Mouse (Mus musculus): ENCODE measurements around the gene Abcc10. TPM values are rescaled to one million over a fixed set of nuclear protein-coding genes. Genes with fewer than 3 reads are reported as not detected.

The Abcc10 gene
- 1 to 10 TPM; 2.7 to 7.7 TPM for polyA plus RNA-seq (2012; fragmentation: generic; extraction: Trizol)

DNA sequence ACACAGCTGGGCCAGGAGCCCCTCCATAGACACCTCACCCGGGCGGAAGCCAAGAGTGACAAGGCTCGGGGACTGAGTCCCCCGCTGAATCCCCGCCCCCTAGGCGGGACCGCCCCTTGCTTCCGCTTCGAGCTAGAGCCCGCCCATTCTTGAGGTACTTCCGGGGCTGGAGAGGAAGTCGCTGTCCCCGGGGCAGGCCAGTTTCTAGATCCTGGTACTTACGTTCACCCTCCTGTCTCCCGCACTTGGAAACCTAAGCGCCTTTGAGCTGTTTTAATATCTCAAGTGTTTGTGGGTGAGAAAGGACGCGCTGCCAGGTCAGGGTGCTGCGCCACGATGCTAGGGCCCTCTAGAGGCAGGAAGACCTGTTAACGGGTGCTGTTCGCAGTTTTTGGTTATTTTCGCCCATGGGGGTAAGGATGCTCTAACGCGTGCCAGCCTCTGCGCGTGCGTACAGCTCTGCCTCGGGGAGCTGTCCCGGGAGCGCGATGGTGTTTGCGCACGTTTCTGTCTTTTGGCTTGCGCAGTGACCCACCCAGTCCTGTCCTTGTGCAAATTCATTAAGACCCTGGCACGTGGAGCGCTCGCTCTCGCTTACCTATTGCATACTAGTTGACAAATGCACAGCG is at the start of gene Abcc10:
TSS of gene Abcc10 (minus strand) at position 447 of the 629 bp plus-strand sequence.

DNA sequence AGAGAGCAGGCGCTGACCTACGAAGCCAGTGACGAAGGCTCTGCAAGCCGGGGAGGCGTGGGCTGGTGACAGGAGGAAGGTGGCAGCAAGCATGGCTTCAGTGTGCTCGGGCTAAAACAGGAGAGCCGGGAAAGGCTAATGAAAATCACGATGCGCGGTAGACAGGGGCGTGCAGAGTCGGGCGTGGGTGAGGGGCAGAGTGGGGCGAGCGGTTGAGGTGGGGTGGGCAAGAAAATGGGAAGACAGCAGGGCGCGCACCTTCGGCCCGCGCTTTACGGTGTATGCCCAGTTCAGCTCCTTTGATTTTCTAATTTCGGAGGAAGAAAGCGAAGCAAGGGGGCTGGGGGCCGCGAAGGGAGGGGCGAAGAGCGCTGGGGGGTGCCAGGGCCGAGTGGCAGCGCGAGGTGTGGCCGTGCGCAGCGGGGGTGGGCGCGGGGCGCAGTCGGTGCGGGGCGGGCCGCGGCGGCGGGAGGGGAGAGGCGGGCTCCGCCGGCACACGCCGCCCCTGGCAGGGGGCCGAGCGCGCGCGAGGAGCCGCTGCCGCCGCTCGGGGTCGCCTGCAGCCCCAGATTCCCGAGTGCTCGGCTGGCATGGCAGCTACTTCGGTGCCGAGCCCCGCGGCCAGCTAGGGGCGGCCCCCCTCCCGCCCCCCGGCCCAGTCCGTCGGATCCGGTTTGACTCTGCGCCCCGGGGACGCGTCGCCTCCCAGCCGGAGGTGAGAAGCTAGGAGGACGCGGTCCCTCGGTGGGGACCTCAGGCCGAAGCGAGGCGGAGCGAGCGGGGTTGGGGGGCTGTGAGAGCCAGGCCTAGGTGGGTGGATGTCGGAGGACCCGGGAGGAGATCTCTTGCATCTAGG is 30.6 kb downstream of the Abcc10 start, which contains the start of gene Dlk2:
TSS of gene Dlk2 (plus strand) at position 58 of the 856 bp plus-strand sequence.

DNA sequence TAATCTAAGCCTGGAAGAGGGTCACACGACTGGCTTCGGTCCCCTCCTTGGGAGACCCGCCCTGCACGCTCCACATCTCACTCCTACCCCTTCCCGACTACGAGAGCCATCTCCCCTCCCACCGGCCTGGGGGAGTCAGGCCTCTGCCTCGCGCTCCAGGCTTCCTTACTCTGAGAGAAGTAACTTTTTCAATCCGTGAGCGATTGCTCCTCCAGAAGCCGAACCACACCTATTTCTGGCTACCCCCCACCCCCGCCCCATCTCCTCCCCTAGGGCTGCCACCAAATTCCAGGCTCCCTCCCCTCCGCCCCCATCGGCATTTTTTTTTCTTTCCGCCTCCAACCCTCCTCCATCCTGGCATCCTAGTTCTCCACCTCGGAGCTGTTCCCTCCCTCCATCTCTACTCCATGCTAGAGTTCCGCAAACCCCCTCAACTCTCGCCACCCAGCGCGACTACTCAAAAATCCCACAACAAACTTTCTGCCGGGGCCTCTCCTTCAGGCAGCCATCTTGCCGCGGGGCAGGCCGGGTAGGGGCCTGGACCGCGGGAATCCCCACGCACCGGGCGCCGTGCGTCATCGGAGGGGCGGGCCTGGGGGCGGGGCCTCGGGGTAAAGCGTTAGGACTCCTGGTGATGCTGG is 45.5 kb downstream of the Abcc10 start, which contains the start of gene Tjap1:
TSS of gene Tjap1 (minus strand) at position 544 of the 641 bp plus-strand sequence.

DNA sequence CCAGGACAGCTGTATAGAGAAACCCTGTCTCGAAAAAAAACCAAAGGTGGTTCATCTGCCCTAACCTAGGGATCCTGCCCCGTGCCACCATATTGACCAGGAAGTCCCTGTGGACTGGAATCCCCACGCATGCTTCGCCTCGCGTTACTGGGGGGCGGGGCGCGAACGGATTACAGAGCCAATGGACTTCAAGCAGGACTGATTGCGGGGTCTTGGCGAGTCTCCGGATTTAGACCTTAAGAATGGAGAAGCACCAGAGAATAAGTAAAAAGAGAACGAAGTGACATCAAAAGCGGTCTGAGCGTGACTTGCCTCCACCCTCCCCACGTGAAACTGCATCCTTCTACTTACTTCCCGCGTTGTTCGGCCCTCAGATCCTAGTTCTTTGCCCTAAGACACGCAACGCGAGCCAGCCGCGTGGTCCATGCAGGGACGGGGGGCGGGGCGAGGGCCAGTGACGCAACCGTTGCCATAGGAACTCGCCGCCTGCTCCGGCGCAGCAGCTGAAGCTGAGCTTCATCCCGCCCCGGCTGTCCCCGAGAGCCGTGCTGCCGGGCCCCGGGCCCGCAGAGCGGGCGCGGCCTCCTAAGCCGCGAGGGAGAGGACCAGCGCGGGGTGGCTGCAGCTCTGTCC is 74.6 kb downstream of the Abcc10 start, which contains the start of gene Lrrc73:
TSS of gene Lrrc73 (plus strand) at position 80 of the 633 bp plus-strand sequence.

Other genes with a start within 250 kb of the Abcc10 start
- gene Mrps18a, start 217.4 kb downstream of the Abcc10 start, polyA plus RNA-seq (2012; fragmentation: generic; extraction: Trizol), result 100 to 1,000 TPM; 140 to 212 TPM
- gene Rsph9, start 184.1 kb downstream of the Abcc10 start, polyA plus RNA-seq (2012; fragmentation: generic; extraction: Trizol), result not detected
- 10 to 100 TPM; 24.3 to 32.6 TPM for gene Mad2l1bp, start 174.8 kb downstream of the Abcc10 start, polyA plus RNA-seq (2012; fragmentation: generic; extraction: Trizol)
- 10 to 100 TPM in 1 of 2 experiments, 1 to 10 TPM in 1; 5.2 to 43.0 TPM for gene Gtpbp2, start 167.3 kb downstream of the Abcc10 start, polyA plus RNA-seq (2012; fragmentation: generic; extraction: Trizol)
- gene Polh, start 125.7 kb downstream of the Abcc10 start, polyA plus RNA-seq (2012; fragmentation: generic; extraction: Trizol), result 1 to 10 TPM; 1.5 to 9.4 TPM
- gene Xpo5, start 125.6 kb downstream of the Abcc10 start, polyA plus RNA-seq (2012; fragmentation: generic; extraction: Trizol), result 10 to 100 TPM; 14.4 to 24.3 TPM
- gene Polr1c, start 80.3 kb downstream of the Abcc10 start, polyA plus RNA-seq (2012; fragmentation: generic; extraction: Trizol), result 100 to 1,000 TPM; 111 to 156 TPM
- 100 to 1,000 TPM; 159 to 180 TPM for gene Yipf3, start 80.3 kb downstream of the Abcc10 start, polyA plus RNA-seq (2012; fragmentation: generic; extraction: Trizol)
- 10 to 100 TPM; 10.4 to 11.1 TPM for gene Lrrc73, start 74.8 kb downstream of the Abcc10 start, polyA plus RNA-seq (2012; fragmentation: generic; extraction: Trizol)
- 10 to 100 TPM; 54.0 to 58.3 TPM for gene Tjap1, start 45.3 kb downstream of the Abcc10 start, polyA plus RNA-seq (2012; fragmentation: generic; extraction: Trizol)
- gene Dlk2, start 30.9 kb downstream of the Abcc10 start, polyA plus RNA-seq (2012; fragmentation: generic; extraction: Trizol), result 10 to 100 TPM in 1 of 2 experiments, 1 to 10 TPM in 1; 7.2 to 55.2 TPM
- gene Zfp318, start 55.4 kb upstream of the Abcc10 start, polyA plus RNA-seq (2012; fragmentation: generic; extraction: Trizol), result 1 to 10 TPM in 1 of 2 experiments, under 1 TPM in 1; 0.54 to 5.8 TPM
- under 1 TPM in 1 of 2 experiments, not detected in 1; 0.93 TPM for gene Crip3, start 100.6 kb upstream of the Abcc10 start, polyA plus RNA-seq (2012; fragmentation: generic; extraction: Trizol)
- not detected for gene Slc22a7, start 110.1 kb upstream of the Abcc10 start, polyA plus RNA-seq (2012; fragmentation: generic; extraction: Trizol)
- not detected for gene Ttbk1, start 159.3 kb upstream of the Abcc10 start, polyA plus RNA-seq (2012; fragmentation: generic; extraction: Trizol)
- 100 to 1,000 TPM in 1 of 2 experiments, 10 to 100 TPM in 1; 39.0 to 100 TPM for gene Dnph1, start 168.4 kb upstream of the Abcc10 start, polyA plus RNA-seq (2012; fragmentation: generic; extraction: Trizol)
- gene Cul9, start 218.0 kb upstream of the Abcc10 start, polyA plus RNA-seq (2012; fragmentation: generic; extraction: Trizol), result under 1 TPM; 0.07 to 0.85 TPM
- 10 to 100 TPM; 32.8 to 34.6 TPM for gene Srf, start 227.8 kb upstream of the Abcc10 start, polyA plus RNA-seq (2012; fragmentation: generic; extraction: Trizol)

Data from C3H10T1/2 (cell line).